Mouse (Mus musculus) testis, postnatal 14 days (tissue): ENCODE results near the gene Igf1r.

Experiments used
- DNase-seq: peaks from one replicate; pipeline ENCODE4 v3.0.0; 2021; ENCODE audit warnings: low spot score

Igf1r gene

GRCm38 (mm10) chr7:68172776-68173175 lies 220.1 kb downstream of the Igf1r start:
- DNase-seq = no peak

DNA sequence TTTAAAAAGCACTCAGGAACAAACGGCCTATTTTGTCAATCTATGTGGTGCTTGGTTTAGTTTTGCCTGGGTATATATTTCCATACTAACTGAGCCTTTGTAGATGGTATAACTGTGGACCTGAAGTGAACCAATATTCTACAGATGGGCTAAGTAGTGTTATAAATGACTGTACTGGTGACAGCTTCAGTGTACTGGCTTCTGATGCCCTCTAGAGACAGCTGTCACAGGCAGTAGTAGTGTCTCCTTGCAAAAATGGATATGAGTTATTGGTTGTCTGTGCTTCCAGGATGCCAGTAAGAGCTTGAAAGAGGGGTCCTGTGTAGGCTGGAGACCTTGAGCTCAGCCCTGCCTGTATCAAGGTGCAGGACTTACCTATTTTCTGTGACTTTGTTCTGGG lies 227.0 kb downstream of the Igf1r start:
- no peak for DNase-seq

- no peak for DNase-seq
Observed at GRCm38 (mm10) chr7:68181104-68181503, 228.5 kb downstream of the Igf1r start.

DNA sequence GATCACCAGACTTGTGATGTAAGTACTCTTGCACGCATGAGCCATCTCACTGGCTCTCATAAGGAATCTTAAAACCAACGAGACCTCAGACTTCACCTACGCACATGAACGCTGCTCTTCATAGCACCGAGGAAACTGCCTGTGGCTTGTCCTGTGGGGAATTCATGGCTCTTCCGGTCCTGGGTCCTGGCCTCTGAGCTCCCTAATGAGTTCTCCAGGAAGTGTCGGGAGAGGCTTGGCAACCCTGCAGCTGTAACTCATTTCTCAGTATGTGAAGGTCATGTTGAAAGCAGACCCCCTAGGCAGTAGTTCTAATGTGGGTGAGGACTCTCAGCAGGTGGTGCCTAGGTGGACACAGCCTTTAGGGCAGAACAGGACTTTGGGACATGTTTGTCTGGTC lies 229.4 kb downstream of the Igf1r start:
- no peak for DNase-seq

DNA sequence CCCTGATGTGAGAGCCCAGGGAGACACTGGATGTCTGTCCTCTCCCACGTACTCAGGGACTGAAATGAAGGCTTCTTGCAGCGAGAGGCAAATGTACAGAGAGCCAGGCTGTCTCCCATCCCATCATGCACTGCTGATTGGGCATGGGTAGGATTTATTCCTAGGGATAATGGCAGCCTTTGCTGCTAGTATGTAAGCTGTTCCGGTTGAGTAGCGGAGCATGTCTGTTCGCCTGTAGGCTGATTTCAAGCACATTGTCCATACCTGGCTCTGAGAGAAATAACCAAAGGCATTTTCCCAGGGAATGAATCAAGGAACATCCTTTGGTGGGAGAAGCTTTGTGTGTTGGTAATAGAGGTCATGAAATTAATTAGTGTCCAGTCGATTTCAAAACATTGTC lies 230.1 kb downstream of the Igf1r start:
- DNase-seq = no peak

DNA sequence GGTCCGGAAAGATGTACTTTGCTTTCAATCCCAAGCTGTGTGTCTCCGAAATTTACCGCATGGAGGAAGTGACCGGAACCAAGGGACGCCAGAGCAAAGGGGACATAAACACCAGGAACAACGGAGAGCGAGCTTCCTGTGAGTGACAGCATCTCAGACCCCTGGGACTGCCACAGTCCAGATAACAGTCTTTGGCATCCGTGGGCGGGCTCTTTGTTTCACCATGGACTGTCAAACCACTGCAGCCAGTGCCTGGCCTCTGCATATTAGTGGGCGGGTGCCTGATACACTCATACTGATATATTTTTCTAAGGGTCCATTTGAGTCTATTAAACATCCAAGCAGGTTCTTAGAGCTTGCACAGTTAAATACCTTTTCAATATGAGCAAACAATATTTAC lies 230.8 kb downstream of the Igf1r start:
- DNase-seq = no peak

DNA sequence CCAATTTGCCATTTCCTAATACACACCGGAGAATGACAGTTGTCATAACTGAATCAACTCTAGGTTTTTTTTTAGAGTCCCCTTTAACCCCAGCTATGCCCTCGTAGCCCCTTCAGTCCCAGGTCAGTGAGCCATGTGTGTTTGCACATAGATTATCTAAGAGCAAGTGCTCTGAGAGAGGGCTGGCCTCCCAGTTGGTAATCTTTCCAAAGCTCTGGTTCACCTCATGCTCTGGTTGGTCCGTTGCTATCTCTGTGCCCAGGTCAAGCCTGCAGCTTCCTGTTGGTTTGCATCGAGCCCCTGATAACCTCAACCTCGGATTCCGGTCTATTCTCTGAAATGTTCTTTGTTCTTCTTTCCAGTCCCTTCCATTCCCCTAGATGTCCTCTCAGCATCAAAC lies 236.6 kb downstream of the Igf1r start:
- DNase-seq = no peak

DNA sequence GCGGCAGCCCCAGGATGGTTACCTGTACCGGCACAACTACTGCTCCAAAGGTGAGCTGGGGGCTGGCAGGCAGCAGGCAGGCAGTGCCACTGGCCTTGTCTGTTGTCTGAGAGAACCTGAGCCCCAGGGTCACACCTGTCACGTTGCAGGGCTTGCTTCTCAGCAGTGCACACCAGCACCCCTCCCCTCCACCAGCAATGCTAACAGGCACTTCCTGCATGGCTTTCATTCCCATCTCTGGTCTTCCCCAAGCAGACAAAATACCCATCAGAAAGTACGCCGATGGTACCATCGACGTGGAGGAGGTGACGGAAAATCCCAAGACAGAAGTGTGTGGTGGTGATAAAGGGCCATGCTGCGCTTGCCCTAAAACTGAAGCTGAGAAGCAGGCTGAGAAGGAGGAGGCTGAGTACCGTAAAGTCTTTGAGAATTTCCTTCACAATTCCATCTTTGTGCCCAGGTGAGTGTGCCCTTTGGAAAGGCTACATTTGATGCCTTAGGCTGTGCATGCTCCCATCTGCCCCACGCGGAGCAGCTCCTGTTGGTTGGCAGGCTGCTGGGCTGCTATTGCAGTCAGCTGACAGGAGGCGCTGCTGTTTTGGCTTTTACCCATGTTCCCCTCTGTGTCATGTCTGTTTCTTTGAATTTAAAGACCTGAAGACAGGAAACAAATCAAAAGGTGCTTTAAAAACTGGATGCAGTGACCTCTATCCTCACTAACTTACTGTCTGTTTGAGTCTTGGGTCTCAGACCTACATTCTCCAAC lies 237.2 kb downstream of the Igf1r start:
- DNase-seq = no peak

DNA sequence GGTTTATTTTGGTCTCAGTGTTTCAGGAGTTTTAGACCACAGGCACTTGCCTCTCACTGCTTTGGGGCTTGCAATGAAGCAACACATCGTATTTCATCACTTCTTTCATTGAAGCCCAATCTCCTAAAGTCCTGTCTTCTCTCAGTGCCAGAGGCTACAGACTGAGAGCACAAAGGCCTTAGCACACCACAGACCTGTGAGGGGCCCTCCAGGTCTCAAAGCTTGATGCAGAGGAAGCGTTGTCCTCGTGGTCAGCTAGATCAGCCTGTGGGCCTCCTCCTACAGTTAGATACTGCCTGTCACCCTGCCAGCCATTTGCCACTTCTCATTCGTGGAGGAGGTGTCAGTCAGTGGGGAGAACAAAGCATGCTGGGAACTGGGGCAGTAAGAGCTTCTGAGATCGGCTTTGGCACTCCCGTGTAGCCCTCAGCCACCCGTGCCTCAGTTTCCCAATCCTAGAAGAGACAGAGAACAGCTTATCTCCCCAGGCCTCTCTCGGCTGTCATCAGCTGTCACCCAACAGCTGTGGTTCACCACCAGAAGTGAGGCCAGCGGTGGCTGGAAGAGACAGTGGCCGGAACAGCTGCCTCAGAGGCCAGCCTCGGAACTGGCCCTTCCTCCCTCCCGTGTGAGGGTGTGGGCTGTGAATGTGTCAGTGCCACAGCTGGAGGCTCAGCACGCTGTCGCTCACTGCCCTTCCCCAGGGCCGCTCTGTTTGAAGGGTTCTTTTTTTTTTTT lies 241.5 kb downstream of the Igf1r start:
- DNase-seq = no peak

DNA sequence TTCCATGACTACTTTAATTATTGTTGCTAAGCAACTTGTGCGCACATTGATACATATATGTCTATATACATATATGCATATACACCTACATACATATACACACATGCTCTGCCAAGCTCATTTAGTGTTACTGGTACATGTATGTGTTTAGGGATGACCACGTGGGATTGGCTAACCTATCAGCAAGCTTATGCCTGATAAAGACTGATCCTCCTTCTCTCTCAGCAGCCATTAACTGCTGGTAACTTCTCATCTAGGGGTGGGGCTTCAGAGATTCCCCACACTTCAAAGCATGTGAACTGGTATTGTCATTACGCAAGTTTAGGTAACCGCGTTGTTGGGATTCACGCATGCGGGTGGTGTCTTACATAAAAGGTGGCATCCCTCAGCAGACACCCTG lies 247.0 kb downstream of the Igf1r start:
- DNase-seq = no peak

DNA sequence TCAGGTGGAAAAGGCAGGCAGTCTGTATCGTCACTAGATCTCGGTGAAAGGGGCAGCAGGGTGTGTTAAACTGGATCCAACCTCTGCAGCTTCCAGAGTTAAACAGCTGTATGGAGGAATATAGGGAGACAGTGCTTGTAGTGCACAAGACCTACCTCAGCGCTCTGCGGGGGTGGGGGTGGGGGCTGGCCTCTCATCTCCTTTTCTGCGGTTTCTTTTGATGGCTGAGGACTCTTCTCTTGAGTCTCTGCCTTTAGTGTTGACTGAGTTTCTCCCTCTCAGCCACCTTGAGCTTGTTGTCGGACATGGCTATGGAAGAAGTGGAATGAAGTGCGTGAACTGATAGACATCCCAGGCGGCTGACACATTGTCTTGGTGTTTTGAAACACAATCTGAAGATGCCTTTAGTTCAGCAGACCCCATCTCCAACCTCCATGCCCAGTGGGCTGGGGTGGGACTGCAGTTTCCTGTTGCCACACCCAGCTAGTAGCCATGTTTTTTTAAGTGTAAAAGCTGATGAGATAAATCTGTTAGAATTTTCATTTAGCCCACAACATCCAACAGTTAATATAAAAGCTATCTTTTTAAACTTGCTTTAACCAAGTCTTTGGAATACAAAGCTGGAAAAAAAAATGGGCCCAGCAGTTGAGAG lies 253.3 kb downstream of the Igf1r start:
- no peak for DNase-seq

- DNase-seq = no peak
Observed at GRCm38 (mm10) chr7:68209039-68209438, 256.4 kb downstream of the Igf1r start.

GRCm38 (mm10) chr7:68210417-68210816 lies 257.8 kb downstream of the Igf1r start:
- DNase-seq = no peak

DNA sequence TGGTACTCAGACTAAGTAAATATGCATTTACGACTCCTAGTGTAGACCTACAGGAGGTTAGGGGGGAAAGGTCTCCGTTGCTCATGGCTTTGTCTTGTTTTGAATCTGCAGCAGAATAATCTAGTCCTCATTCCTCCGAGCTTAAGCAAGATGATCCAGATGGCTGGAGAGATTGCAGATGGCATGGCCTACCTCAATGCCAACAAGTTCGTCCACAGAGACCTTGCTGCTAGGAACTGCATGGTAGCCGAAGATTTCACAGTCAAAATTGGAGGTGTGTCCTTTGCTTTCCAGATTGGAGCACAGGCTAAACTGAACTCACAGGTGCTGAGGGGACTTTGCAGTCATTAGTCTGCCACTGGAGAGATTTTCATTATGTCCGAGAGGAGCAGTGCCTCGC lies 259.3 kb downstream of the Igf1r start:
- DNase-seq = no peak

GRCm38 (mm10) chr7:68213842-68214241 lies 261.2 kb downstream of the Igf1r start:
- no peak for DNase-seq

GRCm38 (mm10) chr7:68215522-68216070 lies 263.0 kb downstream of the Igf1r start:
- DNase-seq = no peak

- DNase-seq = no peak
Observed at GRCm38 (mm10) chr7:68218879-68219278, 266.3 kb downstream of the Igf1r start.

GRCm38 (mm10) chr7:68221677-68222230 lies 269.1 kb downstream of the Igf1r start:
- DNase-seq = no peak

- DNase-seq = no peak
Observed at GRCm38 (mm10) chr7:68223356-68223808, 270.8 kb downstream of the Igf1r start.

- no peak for DNase-seq
Observed at GRCm38 (mm10) chr7:68224006-68224405, 271.4 kb downstream of the Igf1r start.

DNA sequence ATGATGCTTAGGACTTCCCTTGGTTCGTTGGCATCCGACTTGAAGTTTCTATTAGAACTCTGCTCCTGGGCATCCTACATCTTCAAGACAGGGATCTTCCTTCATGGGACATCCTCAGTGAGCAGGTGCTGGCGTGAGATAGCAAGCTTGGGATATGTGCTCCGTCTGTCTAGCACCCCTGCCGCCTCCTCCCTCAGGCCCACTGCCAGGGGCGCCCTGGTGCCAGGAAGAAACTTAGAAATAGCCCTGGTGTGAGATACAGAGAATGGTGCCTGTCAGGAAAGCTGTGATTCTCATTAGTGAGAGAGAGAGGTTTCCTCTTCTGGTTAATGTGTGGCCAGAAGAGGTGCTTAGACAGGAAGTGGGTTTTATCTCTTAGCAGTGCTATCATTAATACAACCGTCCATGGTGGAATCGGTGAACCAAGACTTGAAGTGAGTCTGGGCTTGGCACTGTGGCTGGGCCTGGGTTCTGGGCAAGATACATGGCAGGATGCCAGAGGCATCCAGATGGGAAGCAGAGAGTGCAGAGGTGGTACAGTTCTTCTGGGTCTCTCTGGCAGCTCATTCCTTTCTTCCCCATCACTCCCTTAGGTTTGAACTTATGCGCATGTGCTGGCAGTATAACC lies 272.9 kb downstream of the Igf1r start:
- no peak for DNase-seq

- no peak for DNase-seq
Observed at GRCm38 (mm10) chr7:68227021-68227420, 274.4 kb downstream of the Igf1r start.
